Mouse (Mus musculus) liver, embryonic 16.5 days (tissue): Measurements from ENCODE around the gene Gpm6b. TPM values are rescaled to one million over a fixed set of nuclear protein-coding genes. Genes with fewer than 3 reads are reported as not detected.

ENCODE experiments used
- ATAC-seq: fragments of 200-750 bp; cut with Nextera tagmentation; 2 replicates; pipeline ENCODE4 v1.8.0; 2017; ENCODE audit warnings: low read depth, mild to moderate bottlenecking, moderate number of reproducible peaks, moderate library complexity
- H3K27ac ChIP-seq: fragments of 300-500 bp; sonication (generic); 2 replicates; pipeline ENCODE4 v1.5.1; 2014; ENCODE audit warnings: mild to moderate bottlenecking, low read length
- H3K27me3 ChIP-seq: fragments of 300-500 bp; sonication (generic); 2 replicates; pipeline ENCODE4 v1.6.1; 2014; ENCODE audit warnings: low read depth, low read length, mixed read lengths; ENCODE audit not compliant: control insufficient read depth, insufficient read depth
- H3K36me3 ChIP-seq: fragments of 300-500 bp; sonication (generic); 2 replicates; pipeline ENCODE4 v1.6.1; 2014; ENCODE audit warnings: mild to moderate bottlenecking; ENCODE audit not compliant: control insufficient read depth, insufficient read depth
- H3K4me1 ChIP-seq: fragments of 300-500 bp; sonication (generic); 2 replicates; pipeline ENCODE4 v1.6.1; 2014; ENCODE audit warnings: low read depth, low read length, mixed read lengths; ENCODE audit not compliant: control insufficient read depth
- H3K4me2 ChIP-seq: fragments of 300-500 bp; sonication (generic); 2 replicates; pipeline ENCODE4 v1.6.1; 2014; ENCODE audit warnings: low read depth, low read length, mixed read lengths
- H3K4me3 ChIP-seq: fragments of 300-500 bp; sonication (generic); 2 replicates; pipeline ENCODE4 v1.5.1; 2014; ENCODE audit warnings: low read depth, mild to moderate bottlenecking, low read length
- H3K9ac ChIP-seq: fragments of 300-500 bp; sonication (generic); 2 replicates; pipeline ENCODE4 v1.6.1; 2014; ENCODE audit warnings: low read depth, low read length
- H3K9me3 ChIP-seq: fragments of 300-500 bp; sonication (generic); replicated peaks from 2 replicates; pipeline ENCODE4 v1.6.1; 2016; ENCODE audit warnings: low read length; ENCODE audit not compliant: control insufficient read depth
- WGBS: fragments of 180-500 bp; shearing (Covaris S2); extraction: QIAGEN DNeasy Blood & Tissue Kit; methylation state at CpG from one replicate; pipeline ENCODE4 v1.1.7; 2014; ENCODE audit not compliant: insufficient replicate concordance; 5-methylcytosine and 5-hydroxymethylcytosine counted together
- polyA plus RNA-seq: library from polyadenylated mRNA; unstranded; fragments of >200 nt; fragmentation: Nextera tagmentation; extraction: Ambion mirVana; gene quantifications from 2 replicates; pipeline ENCODE4 v1.2.1, GENCODE M21; 2015

The Gpm6b gene
- polyA plus RNA-seq, 1 experiment from 2014 or later: 2.1 TPM

DNA sequence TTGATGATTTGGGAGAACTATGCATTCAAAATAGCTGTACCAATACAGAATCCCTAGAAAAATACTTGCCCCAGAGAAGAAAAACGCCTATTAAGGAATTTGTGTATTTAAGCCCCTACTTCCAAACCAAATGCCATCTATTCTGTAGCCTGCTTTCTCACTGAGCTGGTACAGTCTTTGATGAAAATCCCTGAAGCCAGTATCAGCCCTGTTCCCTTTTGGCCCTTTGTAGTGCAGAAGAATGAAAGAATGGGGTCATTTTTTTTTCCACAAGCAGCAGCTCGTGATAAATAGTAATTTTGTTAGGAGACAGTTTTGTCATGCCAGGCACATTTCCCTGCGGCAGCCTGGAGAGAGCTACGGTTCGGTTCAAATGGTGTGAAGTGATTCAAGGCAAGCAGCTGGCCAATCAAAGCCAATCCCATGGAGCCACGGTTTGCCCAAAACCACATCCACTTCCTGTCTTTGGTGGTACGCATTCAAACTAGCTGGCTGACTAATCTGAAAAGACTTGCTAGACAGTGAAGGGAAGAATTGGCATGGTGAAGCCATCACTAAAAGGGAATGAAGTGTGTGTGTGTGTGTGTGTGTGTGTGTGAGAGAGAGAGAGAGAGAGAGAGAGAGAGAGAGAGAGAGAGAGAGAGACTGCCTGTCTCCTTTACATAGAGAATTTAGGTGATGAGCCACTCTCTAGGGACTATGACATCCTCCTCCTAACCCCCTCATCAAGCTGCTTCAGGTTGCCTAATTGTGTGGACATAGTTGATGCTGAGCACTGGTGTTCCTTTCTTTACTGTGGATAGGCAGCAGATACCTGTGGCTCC lies 78.1 kb downstream of the Gpm6b start:
- Histone ChIP-seq H3K4me1 (no peaks in the 10 kb centered on the region), H3K4me2 (no peak overlapping the region), H3K4me3 (no peak overlapping the region), H3K27me3 (no peaks in the 10 kb centered on the region), H3K36me3 (no peaks in the 10 kb centered on the region), H3K27ac (no peak overlapping the region), H3K9me3 (no peaks in the 10 kb centered on the region), H3K9ac (no peak overlapping the region)
- ATAC-seq: no peak
- WGBS: 37% methylated on average over 7 of the region's 7 CpGs

DNA sequence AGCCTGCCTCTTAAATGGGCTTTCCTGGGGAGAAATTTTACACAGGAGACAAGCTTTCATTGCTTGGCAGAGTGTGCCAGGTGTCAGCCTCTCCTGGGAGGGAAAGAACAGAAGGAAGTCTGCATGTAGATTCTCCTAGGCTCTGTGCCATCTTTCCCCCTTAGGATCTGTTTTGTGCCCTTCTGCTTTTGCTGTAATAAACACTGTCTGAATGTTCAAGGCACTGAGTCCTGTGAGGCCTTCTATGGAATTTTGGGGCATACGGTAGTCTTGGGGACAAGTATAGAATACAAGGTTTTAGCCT lies 78.6 kb downstream of the Gpm6b start:
- no peaks in the 10 kb centered on the region for H3K9me3 ChIP-seq
- no peak for ATAC-seq
- no peak overlapping the region for H3K9ac ChIP-seq
- no peaks in the 10 kb centered on the region for H3K36me3 ChIP-seq
- H3K27ac ChIP-seq: no peak overlapping the region
- H3K27me3 ChIP-seq: no peaks in the 10 kb centered on the region
- H3K4me1 ChIP-seq: no peaks in the 10 kb centered on the region
- H3K4me3 ChIP-seq: no peak overlapping the region
- 73% methylated on average over 1 of the region's 1 CpGs for WGBS
- no peak overlapping the region for H3K4me2 ChIP-seq

DNA sequence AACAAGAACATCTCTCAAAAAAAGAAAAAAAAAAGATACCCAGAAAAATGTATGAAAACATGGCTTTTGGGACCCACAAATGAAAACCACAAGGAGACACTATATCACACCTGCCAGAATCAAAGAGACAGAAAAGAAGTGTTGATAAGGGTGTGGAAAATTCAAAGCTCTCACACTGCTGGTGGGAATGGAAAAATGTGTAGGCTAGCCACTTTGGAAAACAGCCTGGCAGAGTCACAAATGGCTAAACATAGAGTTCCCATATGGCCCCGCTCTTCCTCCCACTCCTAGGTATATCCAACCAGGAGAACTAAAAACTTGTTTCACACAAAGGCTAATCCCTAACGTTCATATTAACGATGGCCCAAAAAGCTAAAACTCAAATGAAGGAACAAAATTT lies 84.5 kb downstream of the Gpm6b start:
- ATAC-seq: no peak
- Histone ChIP-seq H3K9me3 (no peaks in the 10 kb centered on the region), H3K36me3 (no peaks in the 10 kb centered on the region), H3K9ac (no peak overlapping the region), H3K27ac (no peak overlapping the region), H3K4me1 (no peaks in the 10 kb centered on the region), H3K4me3 (no peak overlapping the region), H3K27me3 (no peaks in the 10 kb centered on the region), H3K4me2 (no peak overlapping the region)
- WGBS: 66% methylated on average over 3 of the region's 3 CpGs

DNA sequence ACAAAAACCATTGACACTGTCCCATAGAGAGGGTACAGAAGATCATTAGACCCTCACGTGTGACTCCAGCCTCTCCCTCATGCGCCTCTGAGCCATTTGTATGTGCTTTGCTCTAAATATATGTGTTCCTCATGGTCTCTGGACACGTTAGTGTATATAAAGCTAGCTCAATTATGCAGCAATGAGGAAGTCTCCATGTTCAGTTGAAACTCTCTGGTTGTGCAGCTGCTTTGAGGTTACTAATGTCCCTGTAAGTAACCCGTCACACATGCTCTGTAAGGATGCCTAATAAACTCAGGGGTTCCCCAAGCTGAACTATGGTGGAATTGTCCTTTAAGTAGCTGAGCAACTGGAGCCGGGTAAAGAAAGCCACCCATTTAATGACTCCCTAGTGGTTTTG lies 88.9 kb downstream of the Gpm6b start:
- Histone ChIP-seq H3K9ac (no peak overlapping the region), H3K27me3 (no peaks in the 10 kb centered on the region), H3K4me3 (no peak overlapping the region), H3K4me1 (no peaks in the 10 kb centered on the region), H3K4me2 (no peak overlapping the region), H3K9me3 (no peaks in the 10 kb centered on the region), H3K27ac (no peak overlapping the region), H3K36me3 (no peaks in the 10 kb centered on the region)
- ATAC-seq: no peak
- WGBS: 44% methylated on average over 5 of the region's 5 CpGs

DNA sequence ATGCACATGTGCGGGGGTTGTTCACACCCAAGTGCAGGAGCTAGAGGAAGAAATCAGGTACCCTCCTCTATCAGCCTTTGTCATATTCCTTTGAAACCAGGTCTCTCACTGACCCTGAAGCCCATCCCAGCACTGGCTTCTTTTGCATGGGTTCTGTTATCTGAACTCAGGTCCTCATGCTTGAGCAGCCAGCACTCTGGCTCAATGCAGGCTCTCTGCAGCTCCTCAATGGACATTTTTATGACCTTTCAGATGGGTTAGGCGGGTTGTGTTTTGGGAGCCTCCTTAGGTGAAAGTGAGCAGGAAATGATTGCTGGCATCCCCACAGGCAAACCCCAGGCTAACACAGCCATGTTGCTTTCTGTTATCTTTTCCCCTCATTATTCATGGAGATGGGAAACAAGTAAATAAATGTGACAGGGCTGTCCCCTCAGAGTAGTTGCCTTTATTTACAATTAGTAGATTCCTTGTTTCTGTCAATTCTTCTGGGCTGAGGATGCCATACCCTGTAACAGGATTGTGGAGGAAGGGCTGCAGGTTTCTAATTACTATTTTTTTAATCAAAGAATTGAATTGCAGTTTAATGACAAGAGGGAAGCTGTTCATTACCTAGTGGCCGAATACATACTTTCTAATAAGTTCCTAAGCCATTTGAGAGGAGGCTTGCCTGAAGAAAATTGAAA lies 89.6 kb downstream of the Gpm6b start:
- Histone ChIP-seq H3K9ac (no peak overlapping the region), H3K4me3 (no peak overlapping the region), H3K27ac (no peak overlapping the region), H3K27me3 (no peaks in the 10 kb centered on the region), H3K9me3 (no peaks in the 10 kb centered on the region), H3K4me1 (no peaks in the 10 kb centered on the region), H3K36me3 (no peaks in the 10 kb centered on the region), H3K4me2 (no peak overlapping the region)
- ATAC-seq: no peak
- WGBS: 46% methylated on average over 3 of the region's 3 CpGs

DNA sequence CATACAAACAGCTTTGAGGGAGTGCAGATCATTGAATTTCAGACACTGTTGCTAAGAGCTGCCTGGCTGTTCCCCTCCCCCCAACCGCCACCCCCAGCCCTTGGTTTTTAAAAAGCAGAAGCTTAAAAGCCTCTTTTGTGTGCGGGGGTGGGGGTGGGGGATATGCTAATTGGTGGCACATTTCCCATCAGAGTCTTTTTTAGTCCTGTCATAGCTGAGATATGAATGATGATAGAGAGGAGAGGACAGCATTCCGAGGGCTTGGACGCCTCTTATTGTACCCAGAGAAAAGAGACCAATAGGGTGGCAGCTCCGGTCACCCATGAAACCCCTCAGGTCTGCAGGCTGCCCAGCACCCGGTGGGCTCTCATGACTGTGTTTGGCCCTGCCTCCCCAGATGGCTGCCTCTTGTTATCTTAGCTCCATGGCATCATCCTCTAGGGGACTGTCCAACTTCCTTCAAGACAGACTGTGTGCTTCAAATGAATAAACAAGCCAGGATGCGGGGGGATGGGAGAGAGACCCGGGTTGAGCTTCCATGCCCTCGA lies 90.3 kb downstream of the Gpm6b start:
- Histone ChIP-seq H3K4me2 (no peak overlapping the region), H3K27me3 (no peaks in the 10 kb centered on the region), H3K9me3 (no peaks in the 10 kb centered on the region), H3K27ac (no peak overlapping the region), H3K4me3 (no peak overlapping the region), H3K9ac (no peak overlapping the region), H3K4me1 (no peaks in the 10 kb centered on the region), H3K36me3 (no peaks in the 10 kb centered on the region)
- no peak for ATAC-seq
- WGBS: 24% methylated on average over 9 of the region's 9 CpGs

DNA sequence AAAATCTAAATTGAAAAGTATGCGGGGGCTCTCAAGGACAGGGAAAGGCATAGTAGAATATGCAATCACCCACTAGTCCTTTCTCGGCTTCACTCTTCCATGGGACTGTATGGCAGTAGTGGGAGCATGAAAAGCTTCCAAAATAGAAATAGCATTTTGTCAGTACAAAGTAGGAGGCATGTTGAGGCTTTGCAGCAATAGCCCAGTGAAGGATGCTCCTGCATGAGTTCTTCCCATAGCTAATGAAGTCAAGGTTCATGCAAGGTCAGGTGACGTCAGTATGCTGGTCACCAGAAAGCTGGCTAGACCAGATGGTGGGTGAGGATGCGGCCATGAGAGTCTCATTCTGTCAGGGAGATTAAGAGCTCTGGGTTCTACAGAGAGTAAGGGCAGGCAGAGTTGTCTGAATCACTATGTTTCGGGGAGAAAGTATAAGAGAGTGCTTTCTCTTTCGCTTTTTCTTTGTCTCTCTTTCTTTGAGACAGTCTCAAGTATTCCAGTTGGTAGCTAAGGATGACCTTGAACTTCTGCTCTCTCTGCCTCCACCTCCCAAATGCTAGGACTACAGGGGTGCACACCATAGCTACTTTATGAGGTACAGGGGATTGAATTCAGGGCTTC lies 95.9 kb downstream of the Gpm6b start:
- Histone ChIP-seq H3K27ac (no peak overlapping the region), H3K9me3 (no peaks in the 10 kb centered on the region), H3K36me3 (no peaks in the 10 kb centered on the region), H3K9ac (no peak overlapping the region), H3K4me2 (no peak overlapping the region), H3K27me3 (no peaks in the 10 kb centered on the region), H3K4me3 (no peak overlapping the region), H3K4me1 (no peaks in the 10 kb centered on the region)
- 64% methylated on average over 6 of the region's 6 CpGs for WGBS
- no peak for ATAC-seq

DNA sequence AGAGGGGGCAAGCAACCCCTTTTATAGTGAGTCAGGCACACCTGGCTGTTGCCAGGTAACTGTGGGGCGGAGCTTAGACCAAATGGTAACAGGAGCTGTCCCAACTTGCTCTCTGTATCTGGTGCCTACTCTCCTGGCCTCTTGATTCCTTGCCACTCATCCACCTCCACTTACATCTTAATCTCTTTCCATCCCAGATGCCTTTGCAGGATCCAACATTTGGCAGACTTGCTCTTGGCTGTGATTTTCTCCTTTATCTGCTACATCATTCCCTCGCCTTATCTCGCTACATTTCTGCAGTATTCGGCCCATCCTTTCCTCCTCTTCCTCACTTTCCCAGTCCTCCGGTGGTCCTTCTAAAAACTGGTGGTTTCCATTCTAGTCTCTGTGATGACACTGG lies 99.6 kb downstream of the Gpm6b start:
- Histone ChIP-seq H3K4me1 (no peaks in the 10 kb centered on the region), H3K4me2 (no peak overlapping the region), H3K27me3 (no peaks in the 10 kb centered on the region), H3K27ac (no peak overlapping the region), H3K9me3 (no peaks in the 10 kb centered on the region), H3K4me3 (no peak overlapping the region), H3K9ac (no peak overlapping the region), H3K36me3 (no peaks in the 10 kb centered on the region)
- WGBS: 68% methylated on average over 5 of the region's 5 CpGs
- ATAC-seq: no peak
